Mouse (Mus musculus) midbrain, embryonic 16.5 days (tissue): ENCODE results near the gene Ror2. TPM values are rescaled to one million over a fixed set of nuclear protein-coding genes. Genes with fewer than 3 reads are reported as not detected.

Experiments
- ATAC-seq: fragments of 200-750 bp; cut with Nextera tagmentation; 2 replicates; pipeline ENCODE4 v1.8.0; 2017; ENCODE audit warnings: moderate TSS enrichment
- H3K27ac ChIP-seq: fragments of 300-500 bp; sonication (generic); 2 replicates; pipeline ENCODE4 v1.5.1; 2014; ENCODE audit warnings: mild to moderate bottlenecking, low read length, mixed read lengths
- H3K27me3 ChIP-seq: fragments of 300-500 bp; sonication (generic); 2 replicates; pipeline ENCODE4 v1.6.1; 2014; ENCODE audit warnings: low read depth, low read length, mixed read lengths; ENCODE audit not compliant: control insufficient read depth, insufficient read depth
- H3K36me3 ChIP-seq: fragments of 300-500 bp; sonication (generic); 2 replicates; pipeline ENCODE4 v1.6.1; 2014; ENCODE audit warnings: mild to moderate bottlenecking, low read length, moderate library complexity, mixed read lengths; ENCODE audit not compliant: control insufficient read depth, insufficient read depth
- H3K4me1 ChIP-seq: fragments of 300-500 bp; sonication (generic); 2 replicates; pipeline ENCODE4 v1.6.1; 2014; ENCODE audit warnings: mild to moderate bottlenecking, low read length, mixed read lengths; ENCODE audit not compliant: control insufficient read depth, insufficient read depth
- H3K4me2 ChIP-seq: fragments of 300-500 bp; sonication (generic); 2 replicates; pipeline ENCODE4 v1.6.1; 2014; ENCODE audit warnings: mild to moderate bottlenecking, low read length, mixed read lengths
- H3K4me3 ChIP-seq: fragments of 300-500 bp; sonication (generic); 2 replicates; pipeline ENCODE4 v1.5.1; 2014; ENCODE audit warnings: low read depth, mild to moderate bottlenecking, low read length, moderate library complexity, mixed read lengths
- H3K9ac ChIP-seq: fragments of 300-500 bp; sonication (generic); 2 replicates; pipeline ENCODE4 v1.6.1; 2014; ENCODE audit warnings: low read depth, low read length, mixed read lengths
- H3K9me3 ChIP-seq: fragments of 300-500 bp; sonication (generic); replicated peaks from 2 replicates; pipeline ENCODE4 v1.6.1; 2014; ENCODE audit warnings: mild to moderate bottlenecking, low read length, mixed read lengths; ENCODE audit not compliant: control insufficient read depth, poor library complexity, severe bottlenecking
- WGBS: fragments of 180-500 bp; shearing (Covaris S2); extraction: QIAGEN DNeasy Blood & Tissue Kit; methylation state at CpG from one replicate; pipeline ENCODE4 v1.1.7; 2014; 5-methylcytosine and 5-hydroxymethylcytosine counted together
- polyA plus RNA-seq: library from polyadenylated mRNA; unstranded; fragments of >200 nt; fragmentation: Nextera tagmentation; extraction: Ambion mirVana; gene quantifications from 2 replicates; pipeline ENCODE4 v1.2.1, GENCODE M21; 2015

Gene Ror2
- polyA plus RNA-seq, 1 experiment from 2014 or later, result 2.4 TPM

DNA sequence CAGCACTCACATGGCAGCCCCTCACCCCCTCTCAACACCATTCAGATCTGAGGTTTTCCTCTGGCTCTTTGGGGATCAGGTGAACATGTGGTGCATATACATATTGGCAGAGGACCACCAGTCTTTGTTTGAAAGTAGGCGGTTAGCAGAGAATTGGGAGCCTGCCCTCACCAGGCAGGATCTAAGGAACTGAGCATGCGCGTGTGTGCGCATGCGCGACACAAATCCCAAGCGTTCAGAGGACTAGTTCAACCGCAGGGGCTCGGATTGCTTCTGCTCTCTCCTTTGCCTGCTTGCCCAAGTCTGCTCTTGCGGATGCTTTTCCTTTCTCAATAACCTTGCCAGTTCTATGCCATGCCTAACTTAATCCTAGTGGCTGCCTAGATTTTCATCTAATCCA, 66.0 kb downstream of the Ror2 start:
- H3K4me2 ChIP-seq, result no peak overlapping the region
- 90% methylated on average over 10 of the region's 10 CpGs for WGBS
- no peak overlapping the region for H3K9ac ChIP-seq
- H3K4me3 ChIP-seq, result no peak overlapping the region
- H3K27ac ChIP-seq, result no peak overlapping the region
- H3K27me3 ChIP-seq, result no peaks in the 10 kb centered on the region
- peaks cover 6% of the 10 kb centered on the region; the same call in 1 of the 2 replicates for H3K9me3 ChIP-seq
- no peaks in the 10 kb centered on the region for H3K36me3 ChIP-seq
- H3K4me1 ChIP-seq, result no peaks in the 10 kb centered on the region
- no peak for ATAC-seq

DNA sequence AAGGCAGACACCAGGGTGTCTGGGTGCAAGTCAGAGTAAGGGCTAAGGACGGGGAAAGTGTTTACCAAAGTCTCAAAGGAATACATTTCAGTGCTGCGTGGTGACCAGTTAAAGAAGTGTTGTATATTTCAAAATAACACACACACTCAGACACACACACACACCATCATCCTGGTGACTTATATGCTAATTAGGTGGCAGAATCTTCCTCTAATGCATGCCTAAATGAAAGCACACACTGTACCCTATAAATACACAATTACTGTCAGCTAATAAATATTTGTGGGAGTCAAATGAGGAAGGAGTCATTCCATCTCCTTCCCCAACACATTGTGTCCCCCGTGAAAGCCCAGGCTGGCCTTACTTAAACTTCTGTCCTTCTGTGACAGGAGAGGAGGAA, 66.5 kb downstream of the Ror2 start:
- Histone ChIP-seq H3K9me3 (peaks cover 5% of the 10 kb centered on the region; the same call in 1 of the 2 replicates), H3K9ac (no peak overlapping the region), H3K4me3 (no peak overlapping the region), H3K27ac (no peak overlapping the region), H3K4me1 (no peaks in the 10 kb centered on the region), H3K4me2 (no peak overlapping the region), H3K27me3 (no peaks in the 10 kb centered on the region), H3K36me3 (no peaks in the 10 kb centered on the region)
- WGBS, result 80% methylated on average over 3 of the region's 3 CpGs
- ATAC-seq, result no peak

GRCm38 (mm10) chr13:53217396-53217975, 68.4 kb downstream of the Ror2 start:
- Histone ChIP-seq H3K27me3 (no peaks in the 10 kb centered on the region), H3K4me3 (no peak overlapping the region), H3K9me3 (no peaks in the 10 kb centered on the region), H3K27ac (no peak overlapping the region), H3K36me3 (no peaks in the 10 kb centered on the region), H3K4me1 (no peaks in the 10 kb centered on the region), H3K9ac (no peak overlapping the region), H3K4me2 (no peak overlapping the region)
- 72% methylated on average over 6 of the region's 6 CpGs for WGBS
- ATAC-seq, result no peak

DNA sequence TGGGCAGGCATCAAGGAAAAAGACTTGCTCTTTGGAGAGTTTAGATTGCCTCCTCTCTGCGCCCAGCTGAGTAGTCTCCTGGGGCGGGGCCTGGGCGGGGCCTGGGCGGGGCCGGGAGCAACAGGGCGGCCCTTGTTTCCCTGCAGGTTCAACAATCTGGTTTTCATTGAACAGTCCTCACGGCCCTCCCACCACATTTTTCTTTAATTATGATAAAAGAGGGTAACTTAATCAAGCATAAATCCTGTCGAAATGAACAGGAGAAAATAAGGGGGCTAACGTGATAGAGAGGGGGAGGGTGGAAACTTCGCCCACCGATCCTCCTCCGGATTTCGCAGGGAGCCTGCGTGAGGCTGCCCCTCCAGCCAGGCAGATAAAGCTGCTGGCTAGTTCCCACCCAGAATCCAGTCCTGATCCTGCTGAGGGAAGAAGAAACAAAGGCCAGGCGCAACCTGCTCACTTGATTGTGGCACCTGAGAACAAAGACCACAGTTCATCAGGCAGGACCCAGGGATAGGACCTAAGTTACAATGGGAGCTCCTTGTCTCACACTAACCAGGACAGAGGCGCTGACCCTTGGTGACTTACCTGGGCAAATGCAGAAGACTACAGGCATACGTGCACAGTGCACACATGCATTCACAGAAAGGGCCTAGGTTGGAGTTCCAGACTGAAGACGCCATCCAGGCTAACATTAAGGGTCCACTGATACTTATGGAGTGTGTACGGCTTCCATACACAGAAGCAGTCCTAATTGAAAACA, 73.8 kb downstream of the Ror2 start:
- no peaks in the 10 kb centered on the region for H3K27me3 ChIP-seq
- WGBS, result 13% methylated on average over 19 of the region's 19 CpGs
- no peaks in the 10 kb centered on the region for H3K36me3 ChIP-seq
- peak; percentile 80 for ATAC-seq
- H3K9ac ChIP-seq, result no peak overlapping the region
- peak overlapping the region; percentile 12; the same call in 1 of the 2 replicates for H3K4me3 ChIP-seq
- peak overlapping the region; percentile 44 for H3K4me2 ChIP-seq
- no peak overlapping the region for H3K27ac ChIP-seq
- no peaks in the 10 kb centered on the region for H3K9me3 ChIP-seq
- peaks cover 8% of the 10 kb centered on the region for H3K4me1 ChIP-seq

GRCm38 (mm10) chr13:53208556-53208955, 77.4 kb downstream of the Ror2 start:
- no peak overlapping the region for H3K27ac ChIP-seq
- no peaks in the 10 kb centered on the region for H3K9me3 ChIP-seq
- no peak for ATAC-seq
- peaks cover 8% of the 10 kb centered on the region for H3K4me1 ChIP-seq
- no peak overlapping the region for H3K4me2 ChIP-seq
- no peaks in the 10 kb centered on the region for H3K36me3 ChIP-seq
- 83% methylated on average over 10 of the region's 10 CpGs for WGBS
- no peak overlapping the region for H3K9ac ChIP-seq
- H3K27me3 ChIP-seq, result no peaks in the 10 kb centered on the region
- H3K4me3 ChIP-seq, result no peak overlapping the region

DNA sequence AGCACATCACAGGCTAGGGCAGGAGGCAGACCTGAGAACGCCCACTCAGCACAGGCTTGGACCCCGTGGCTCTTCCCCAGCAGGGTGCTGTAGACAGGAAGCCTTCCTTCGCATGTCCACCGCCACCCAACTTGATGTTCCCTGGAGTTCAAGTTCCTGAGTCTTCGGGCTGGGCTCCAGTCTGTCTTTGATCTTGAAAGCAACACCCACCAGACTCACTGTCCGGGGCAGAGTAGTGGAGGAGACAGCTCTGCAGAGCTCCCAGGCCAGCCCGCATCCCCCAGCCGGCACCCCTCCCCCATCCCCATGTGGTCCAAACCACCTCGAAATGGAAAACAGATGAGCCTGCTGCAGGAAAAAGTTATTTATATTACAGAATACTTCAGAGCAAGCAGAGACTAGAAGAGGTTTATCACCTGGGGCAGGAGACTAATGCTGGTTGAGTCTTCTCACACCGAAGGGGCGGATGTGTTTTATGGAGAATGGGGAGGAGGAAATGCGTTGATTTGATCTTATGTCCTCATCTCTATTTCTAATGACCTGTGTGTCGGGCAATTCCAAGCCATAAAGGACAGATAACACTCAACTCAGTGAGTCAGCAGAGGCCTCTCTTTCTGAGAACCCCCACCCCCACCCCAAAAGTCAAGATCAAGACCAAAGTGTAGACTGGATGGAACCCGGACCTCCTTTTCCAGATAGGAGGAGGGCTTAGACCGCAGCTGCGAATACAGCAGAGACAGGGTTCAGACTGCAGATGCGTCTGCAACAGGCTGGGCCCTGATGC, 80.6 kb downstream of the Ror2 start:
- no peaks in the 10 kb centered on the region for H3K36me3 ChIP-seq
- H3K9ac ChIP-seq, result no peak overlapping the region
- ATAC-seq, result no peak
- no peak overlapping the region for H3K4me3 ChIP-seq
- H3K27ac ChIP-seq, result no peak overlapping the region
- H3K4me2 ChIP-seq, result no peak overlapping the region
- WGBS, result 69% methylated on average over 17 of the region's 17 CpGs
- no peaks in the 10 kb centered on the region for H3K27me3 ChIP-seq
- no peaks in the 10 kb centered on the region for H3K4me1 ChIP-seq
- no peaks in the 10 kb centered on the region for H3K9me3 ChIP-seq

GRCm38 (mm10) chr13:53202439-53202830, 83.5 kb downstream of the Ror2 start:
- no peak for ATAC-seq
- H3K9me3 ChIP-seq, result no peaks in the 10 kb centered on the region
- no peak overlapping the region for H3K4me3 ChIP-seq
- H3K4me2 ChIP-seq, result no peak overlapping the region
- H3K4me1 ChIP-seq, result no peaks in the 10 kb centered on the region; the same call in 1 of the 2 replicates
- H3K27ac ChIP-seq, result no peak overlapping the region
- WGBS, result 72% methylated on average over 5 of the region's 5 CpGs
- no peak overlapping the region for H3K9ac ChIP-seq
- no peaks in the 10 kb centered on the region for H3K27me3 ChIP-seq
- H3K36me3 ChIP-seq, result no peaks in the 10 kb centered on the region

DNA sequence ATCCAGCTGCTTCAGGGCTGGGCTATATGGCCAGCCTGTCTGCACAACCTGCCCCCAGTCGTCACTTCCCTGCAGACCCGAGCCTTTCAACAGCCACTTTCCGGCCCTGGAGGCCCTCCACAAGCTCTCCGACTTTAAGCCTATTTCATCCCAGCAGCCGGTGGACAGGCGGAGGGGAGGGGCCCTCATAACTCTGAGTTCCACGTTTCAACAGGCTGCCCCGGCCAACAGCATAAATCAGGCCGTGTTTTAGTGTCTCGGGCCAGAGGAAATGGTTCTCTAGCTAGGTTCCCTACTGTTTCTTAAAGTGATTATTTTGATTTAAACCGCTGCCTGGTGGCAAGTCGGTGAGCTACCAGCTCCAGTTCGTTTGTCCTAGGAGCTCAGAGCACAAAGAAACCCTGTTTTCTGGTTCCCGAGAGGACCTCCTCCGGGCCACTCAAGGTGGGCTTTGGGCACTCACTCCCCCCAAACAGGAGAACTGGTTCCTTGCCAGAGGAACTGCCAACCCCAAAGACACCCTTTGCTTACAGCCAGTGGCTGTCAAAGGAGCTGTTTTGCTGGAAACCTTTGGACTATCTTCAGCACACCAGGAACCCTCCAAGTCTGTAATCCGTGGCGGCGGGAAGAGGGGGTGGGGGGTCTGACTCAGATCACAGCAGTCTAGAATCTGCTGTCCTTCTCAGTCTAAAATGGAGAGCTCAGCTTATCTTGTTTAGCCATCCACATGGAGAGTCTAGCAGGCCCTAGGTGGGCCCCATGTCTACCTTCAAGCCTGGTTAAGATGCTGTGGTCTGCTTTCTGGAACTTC, 84.1 kb downstream of the Ror2 start:
- Histone ChIP-seq H3K4me2 (no peak overlapping the region; the same call in 1 of the 2 replicates), H3K36me3 (no peaks in the 10 kb centered on the region), H3K27ac (no peak overlapping the region), H3K4me1 (peaks cover 3% of the 10 kb centered on the region; the same call in 1 of the 2 replicates), H3K4me3 (no peak overlapping the region), H3K9me3 (no peaks in the 10 kb centered on the region), H3K27me3 (no peaks in the 10 kb centered on the region), H3K9ac (no peak overlapping the region)
- WGBS, result 11% methylated on average over 18 of the region's 18 CpGs
- no peak for ATAC-seq
